Mouse (Mus musculus): Measurements from ENCODE around the gene D630045J12Rik. TPM values are rescaled to one million over a fixed set of nuclear protein-coding genes. Genes with fewer than 3 reads are reported as not detected.

The D630045J12Rik gene
- total and polyA plus RNA-seq, 3 experiments = 2.5 to 6.2 TPM; not detected in 1

DNA sequence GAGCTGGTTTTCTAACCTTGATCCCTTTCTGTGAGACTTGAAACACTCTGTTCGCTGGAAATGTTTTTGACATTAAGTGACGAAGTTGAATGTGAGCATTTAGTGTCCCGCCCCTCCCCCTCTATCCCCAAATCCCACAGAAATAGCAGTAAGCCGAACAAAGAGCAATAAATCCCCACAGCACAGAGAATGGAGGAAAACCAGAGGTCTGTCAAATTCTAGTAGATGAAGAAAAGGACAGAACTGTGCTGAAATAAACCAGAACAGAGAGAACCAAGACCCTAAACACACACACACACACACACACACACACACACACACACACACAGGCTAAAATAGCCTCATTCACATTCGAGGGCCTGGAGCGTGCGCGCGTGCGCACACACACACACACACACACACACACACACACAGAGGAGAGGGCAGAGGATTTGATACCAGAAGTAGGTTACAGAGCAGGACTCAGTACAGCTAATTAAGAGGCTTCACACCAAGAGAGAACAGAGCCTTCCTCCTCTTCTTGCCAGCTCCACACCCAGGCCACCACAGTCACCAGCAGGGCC, 72.0 kb downstream of the D630045J12Rik start:
- Histone ChIP-seq H3K27me3 (ENCODE audit: control insufficient read depth in 1 of 2, insufficient read depth in 2 of 2, low read length in 2 of 2) (no peaks in the 10 kb centered on the region), H3K4me3 (ENCODE audit: control insufficient read depth in 1 of 2, insufficient read depth in 1 of 2, low read depth in 2 of 2, low read length in 2 of 2) (no peak overlapping the region), H3K36me3 (ENCODE audit: control insufficient read depth in 1 of 2, insufficient read depth in 2 of 2, low read length in 2 of 2) (no peaks in the 10 kb centered on the region), H3K9ac (ENCODE audit: control insufficient read depth, low read depth, low read length, poor library complexity, severe bottlenecking) (no peak overlapping the region), H3K4me1 (ENCODE audit: control insufficient read depth in 1 of 2, insufficient read depth in 2 of 2, low read length in 2 of 2) (no peaks in the 10 kb centered on the region), H3K79me2 (ENCODE audit: control insufficient read depth, insufficient read depth, low read length, poor library complexity) (no peaks in the 10 kb centered on the region), H3K9me3 (replicated peaks; ENCODE audit: insufficient read depth, low read length) (no peaks in the 10 kb centered on the region), H3K27ac (ENCODE audit: control insufficient read depth, low read depth, low read length) (no peak overlapping the region)
- TF ChIP-seq TCF12 (IDR thresholded peaks at IDR 0.05; ENCODE audit: low read depth, low read length) (no peak), MAZ (IDR thresholded peaks at IDR 0.05; ENCODE audit: low read depth, low read length) (no peak), TAL1 (IDR thresholded peaks at IDR 0.05; ENCODE audit: low read length) (no peak), NELFE (IDR thresholded peaks at IDR 0.05; ENCODE audit: low read depth, low read length) (no peak), POLR2AphosphoS2 (IDR thresholded peaks at IDR 0.05; ENCODE audit: low read length) (no peak), MYC (IDR thresholded peaks at IDR 0.05; ENCODE audit: low read depth, low read length) (no peak), ELF1 (IDR thresholded peaks at IDR 0.05; ENCODE audit: low read depth, low read length) (no peak), CHD1 (IDR thresholded peaks at IDR 0.05; ENCODE audit: low read depth, low read length) (no peak), MXI1 (IDR thresholded peaks at IDR 0.05; ENCODE audit: low read depth, low read length) (no peak), KAT2A (conservative IDR thresholded peaks at IDR 0.05; ENCODE audit: low read depth, low read length) (no peak), NRF1 (IDR thresholded peaks at IDR 0.05; ENCODE audit: insufficient read depth, low read depth, low read length, poor library complexity, severe bottlenecking) (no peak)
- DNase-seq (ENCODE audit: low read depth, low spot score) = no peak

DNA sequence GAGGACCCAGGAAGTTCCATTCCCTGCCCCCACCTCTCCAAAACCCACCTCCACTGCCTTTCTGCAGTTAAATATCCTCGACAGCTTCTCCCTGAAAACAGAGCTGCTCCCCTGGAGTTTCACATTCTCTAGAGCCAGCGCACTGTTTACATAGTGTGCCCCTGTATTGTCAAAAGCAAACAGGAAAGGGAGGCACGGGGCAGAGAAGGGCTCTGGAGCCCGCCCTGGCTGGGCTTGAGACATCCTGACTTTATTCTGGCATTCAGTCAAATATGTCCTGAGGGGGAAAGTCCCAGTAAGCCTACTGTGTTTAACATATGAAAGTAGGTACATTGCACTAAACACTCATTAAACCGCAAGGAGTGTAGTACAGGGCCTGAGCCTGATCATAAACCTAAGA, 73.1 kb downstream of the D630045J12Rik start:
- no peak for DNase-seq (ENCODE audit: low read depth, low spot score)
- Histone ChIP-seq H3K4me3 (ENCODE audit: control insufficient read depth in 1 of 2, insufficient read depth in 1 of 2, low read depth in 2 of 2, low read length in 2 of 2) (no peak overlapping the region), H3K27ac (ENCODE audit: control insufficient read depth, low read depth, low read length) (no peak overlapping the region), H3K9me3 (replicated peaks; ENCODE audit: insufficient read depth, low read length) (no peaks in the 10 kb centered on the region), H3K36me3 (ENCODE audit: control insufficient read depth in 1 of 2, insufficient read depth in 2 of 2, low read length in 2 of 2) (no peaks in the 10 kb centered on the region), H3K79me2 (ENCODE audit: control insufficient read depth, insufficient read depth, low read length, poor library complexity) (no peaks in the 10 kb centered on the region), H3K9ac (ENCODE audit: control insufficient read depth, low read depth, low read length, poor library complexity, severe bottlenecking) (no peak overlapping the region), H3K27me3 (ENCODE audit: control insufficient read depth in 1 of 2, insufficient read depth in 2 of 2, low read length in 2 of 2) (no peaks in the 10 kb centered on the region), H3K4me1 (ENCODE audit: control insufficient read depth in 1 of 2, insufficient read depth in 2 of 2, low read length in 2 of 2) (no peaks in the 10 kb centered on the region)
- no peak for TF ChIP-seq USF2 (IDR thresholded peaks at IDR 0.05; ENCODE audit: borderline replicate concordance in 1 of 2, insufficient read depth in 1 of 2, low read depth in 1 of 2, low read length in 2 of 2)
- no peak for TF ChIP-seq POLR2A (IDR thresholded peaks at IDR 0.05; ENCODE audit: control insufficient read depth in 1 of 2, insufficient read depth in 1 of 2, low read depth in 1 of 2, low read length in 2 of 2, poor library complexity in 1 of 2)
- no peak for TF ChIP-seq BHLHE40 (IDR thresholded peaks at IDR 0.05; ENCODE audit: borderline replicate concordance, low read depth, low read length)
- TF ChIP-seq EP300 (IDR thresholded peaks at IDR 0.05; ENCODE audit: low read depth in 1 of 2, low read length in 2 of 2) = no peak
- no peak for TF ChIP-seq MYB (IDR thresholded peaks at IDR 0.05; ENCODE audit: low read depth, low read length)
- no peak for TF ChIP-seq RAD21 (IDR thresholded peaks at IDR 0.05; ENCODE audit: low read depth, low read length)
- TF ChIP-seq NRF1 (IDR thresholded peaks at IDR 0.05; ENCODE audit: insufficient read depth, low read depth, low read length, poor library complexity, severe bottlenecking) = no peak
- TF ChIP-seq JUND (IDR thresholded peaks at IDR 0.05; ENCODE audit: low read depth, low read length) = no peak
- TF ChIP-seq HCFC1 (IDR thresholded peaks at IDR 0.05; ENCODE audit: low read depth, low read length) = no peak
- TF ChIP-seq TCF12 (IDR thresholded peaks at IDR 0.05; ENCODE audit: low read depth, low read length) = no peak
- no peak for TF ChIP-seq TAL1 (IDR thresholded peaks at IDR 0.05; ENCODE audit: low read length)
- TF ChIP-seq GABPA (IDR thresholded peaks at IDR 0.05; ENCODE audit: low read depth, low read length) = no peak
- TF ChIP-seq POLR2AphosphoS5 (IDR thresholded peaks at IDR 0.05; ENCODE audit: borderline replicate concordance, low read depth, low read length) = no peak
- no peak for TF ChIP-seq KAT2A (conservative IDR thresholded peaks at IDR 0.05; ENCODE audit: low read depth, low read length)
- TF ChIP-seq ZNF384 (IDR thresholded peaks at IDR 0.05; ENCODE audit: low read depth, low read length) = no peak
- TF ChIP-seq ETS1 (IDR thresholded peaks at IDR 0.05; ENCODE audit: low read depth, low read length) = no peak
- TF ChIP-seq ZC3H11A (IDR thresholded peaks at IDR 0.05; ENCODE audit: low read depth, low read length) = no peak
- TF ChIP-seq UBTF (IDR thresholded peaks at IDR 0.05; ENCODE audit: borderline replicate concordance, insufficient read depth, low read depth, low read length) = no peak
- no peak for TF ChIP-seq POLR2AphosphoS2 (IDR thresholded peaks at IDR 0.05; ENCODE audit: low read length)
